Mouse (Mus musculus): ENCODE data around the gene Gal3st4. TPM values are rescaled to one million over a fixed set of nuclear protein-coding genes. Genes with fewer than 3 reads are reported as not detected.

The Gal3st4 gene
- polyA plus RNA-seq, 1 experiment from 2014 or later: 1.6 TPM

DNA sequence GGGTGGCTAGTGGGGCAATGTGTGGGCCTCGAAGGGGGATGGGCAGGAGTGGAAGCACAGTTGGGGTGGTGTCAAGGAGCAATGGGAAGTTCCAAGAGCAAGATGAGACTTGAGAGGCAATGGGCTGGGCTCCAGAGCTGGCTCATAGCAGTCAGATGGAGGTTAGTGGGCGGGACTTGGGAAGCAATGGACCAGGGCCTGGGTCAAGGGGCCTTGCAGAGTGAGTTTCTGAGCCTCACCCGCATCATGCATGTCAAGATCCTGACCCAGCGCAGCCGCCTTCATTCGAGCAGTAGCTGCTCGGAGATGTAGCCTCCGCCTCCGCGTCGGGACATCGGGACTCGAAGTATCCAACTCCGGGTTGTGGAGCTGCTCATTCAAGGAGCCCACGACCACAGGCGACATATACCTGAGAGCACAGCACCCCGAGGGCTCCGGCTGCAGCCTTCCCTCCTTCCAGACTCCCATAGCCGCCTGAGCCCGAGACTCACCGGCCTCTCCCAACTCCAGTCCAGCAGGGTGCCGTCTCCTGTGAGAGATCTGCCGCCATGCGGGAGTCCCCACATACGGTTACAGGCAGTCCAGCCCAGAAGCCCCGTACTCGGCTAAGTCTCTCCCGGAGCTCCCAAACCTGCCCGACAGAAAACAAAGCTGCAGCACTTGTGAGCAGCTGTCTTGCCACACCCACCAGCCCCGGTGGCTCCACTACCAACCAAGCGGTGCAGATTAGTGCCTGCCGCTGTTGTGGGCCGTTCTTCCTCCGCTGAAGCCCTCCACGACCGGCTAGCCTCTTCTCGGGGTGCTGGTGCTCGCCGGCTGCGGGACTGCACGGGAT is 2.8 kb upstream of the Gal3st4 start:
- H3K4me1 ChIP-seq: peaks cover 56% of the 10 kb centered on the region
- H3K9me3 ChIP-seq: no peaks in the 10 kb centered on the region
- peaks cover 38% of the 10 kb centered on the region; the same call in 1 of the 2 replicates for H3K27me3 ChIP-seq (ENCODE audit: insufficient read depth, poor library complexity, severe bottlenecking)
- peak; percentile 76 for DNase-seq (ENCODE audit: low spot score)
- H3K4me3 ChIP-seq: peak overlapping the region; percentile 45
- WGBS: 24% methylated on average over 41 of the region's 41 CpGs
- peaks cover 24% of the 10 kb centered on the region for H3K36me3 ChIP-seq
- peak overlapping the region; percentile 37; the same call in 1 of the 2 replicates for H3K27ac ChIP-seq

DNA sequence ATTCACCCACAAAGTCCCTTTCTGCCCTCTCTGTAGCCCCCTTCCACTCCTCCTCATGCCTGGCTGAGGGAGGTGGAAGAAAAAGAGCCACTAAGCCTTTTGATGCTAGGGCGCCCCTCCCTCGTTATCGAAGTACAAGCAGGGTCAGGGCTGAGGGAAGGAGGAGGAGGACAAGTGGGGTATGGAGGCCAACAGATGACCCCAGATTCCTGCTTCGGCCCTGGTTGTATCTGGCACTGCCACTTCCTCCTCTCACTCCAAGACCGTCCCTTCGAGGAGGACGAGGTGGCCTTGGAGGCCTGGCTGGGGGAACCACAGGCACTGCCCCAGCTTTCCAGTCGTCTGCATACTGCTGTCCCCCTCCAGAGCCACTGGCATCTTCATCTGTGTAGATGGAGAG is 1.5 kb upstream of the Gal3st4 start:
- no peaks in the 10 kb centered on the region for H3K9me3 ChIP-seq
- peaks cover 24% of the 10 kb centered on the region for H3K36me3 ChIP-seq
- 79% methylated on average over 8 of the region's 8 CpGs for WGBS
- no peak overlapping the region for H3K4me3 ChIP-seq
- H3K27ac ChIP-seq: no peak overlapping the region
- peak; percentile 64 for DNase-seq (ENCODE audit: low spot score)
- peaks cover 38% of the 10 kb centered on the region; the same call in 1 of the 2 replicates for H3K27me3 ChIP-seq (ENCODE audit: insufficient read depth, poor library complexity, severe bottlenecking)
- H3K4me1 ChIP-seq: peaks cover 49% of the 10 kb centered on the region

DNA sequence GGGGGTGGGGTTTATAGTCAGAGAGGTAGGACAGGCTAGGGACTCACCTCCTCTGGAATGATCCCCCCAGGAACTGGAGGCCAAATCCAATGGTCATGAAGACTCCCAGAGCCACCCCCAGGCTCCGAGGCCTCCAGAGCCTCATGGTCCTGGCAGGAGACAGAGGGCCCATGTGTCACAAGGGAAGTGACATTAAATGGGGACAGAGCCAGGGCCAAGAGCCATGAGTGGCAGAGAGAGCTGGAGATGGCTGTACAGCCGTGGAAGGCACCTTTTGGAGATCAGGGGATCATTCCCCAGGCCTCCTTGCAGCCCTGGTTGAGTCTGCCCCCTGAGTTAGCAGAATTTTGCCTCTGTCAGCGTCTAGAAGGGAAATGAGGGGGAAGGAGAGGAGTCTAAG is 1.4 kb downstream of the Gal3st4 start:
- H3K36me3 ChIP-seq: peaks cover 8% of the 10 kb centered on the region

DNA sequence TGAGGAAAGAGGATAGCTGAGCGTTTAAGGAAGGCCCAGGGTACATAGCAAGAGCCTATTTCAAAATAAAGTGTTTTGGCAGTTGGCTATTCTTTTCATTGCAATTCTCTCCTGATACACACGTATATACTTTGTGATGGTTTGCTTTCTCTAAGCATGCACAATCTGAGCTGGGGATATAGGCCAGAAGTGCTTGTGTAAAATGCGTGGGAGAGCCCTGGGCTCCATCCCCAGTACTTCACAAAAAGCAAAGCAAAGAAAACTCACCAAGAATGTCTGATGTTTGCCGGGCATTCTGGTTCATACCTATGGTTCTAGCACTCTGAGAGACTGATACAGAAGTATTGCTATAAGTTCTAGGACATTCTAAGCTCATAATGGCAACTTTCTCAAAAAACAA is 3.7 kb downstream of the Gal3st4 start:
- H3K4me1 ChIP-seq: peaks cover 25% of the 10 kb centered on the region
- H3K36me3 ChIP-seq: peaks cover 11% of the 10 kb centered on the region
- no peak overlapping the region for H3K4me3 ChIP-seq
- peaks cover 22% of the 10 kb centered on the region; the same call in 1 of the 2 replicates for H3K27me3 ChIP-seq (ENCODE audit: insufficient read depth, poor library complexity, severe bottlenecking)
- 67% methylated on average over 4 of the region's 4 CpGs for WGBS
- H3K27ac ChIP-seq: no peak overlapping the region
- H3K9me3 ChIP-seq: no peaks in the 10 kb centered on the region
- peak; percentile 42 for DNase-seq (ENCODE audit: low spot score)

More for the DNA sequence above, 1.4 kb downstream of the Gal3st4 start:
- H3K27me3 ChIP-seq (ENCODE audit: insufficient read depth, poor library complexity, severe bottlenecking): peaks cover 31% of the 10 kb centered on the region; the same call in 1 of the 2 replicates
- no peak overlapping the region for H3K4me3 ChIP-seq
- 59% methylated on average over 3 of the region's 3 CpGs for WGBS
- H3K9me3 ChIP-seq: no peaks in the 10 kb centered on the region
- H3K27ac ChIP-seq: no peak overlapping the region
- no peak for DNase-seq (ENCODE audit: low spot score)
- peaks cover 32% of the 10 kb centered on the region for H3K4me1 ChIP-seq

DNA sequence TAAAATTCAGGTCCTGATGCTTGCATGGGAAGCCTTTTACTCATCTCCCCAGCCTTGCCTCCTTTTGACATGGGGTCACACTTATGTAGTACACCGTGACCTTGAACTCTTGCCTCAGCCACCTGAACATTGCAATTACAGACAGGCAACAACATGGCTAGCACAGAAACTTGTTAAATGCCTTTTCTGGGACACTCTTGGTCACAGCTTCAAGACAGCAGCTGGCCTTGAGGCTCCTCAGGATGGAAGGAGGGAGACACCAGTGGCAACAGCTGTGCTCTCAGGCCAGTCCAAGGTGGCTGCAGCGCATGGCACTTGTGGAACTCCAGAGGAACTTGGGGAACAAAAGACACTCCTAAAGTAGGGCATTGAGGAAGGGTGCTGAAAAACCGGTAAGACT is 5.5 kb downstream of the Gal3st4 start:
- 83% methylated on average over 3 of the region's 3 CpGs for WGBS
- Histone ChIP-seq H3K36me3 (peaks cover 13% of the 10 kb centered on the region), H3K4me3 (no peak overlapping the region), H3K27me3 (ENCODE audit: insufficient read depth, poor library complexity, severe bottlenecking) (peaks cover 11% of the 10 kb centered on the region; the same call in 1 of the 2 replicates), H3K9me3 (no peaks in the 10 kb centered on the region), H3K4me1 (peaks cover 32% of the 10 kb centered on the region), H3K27ac (no peak overlapping the region)
- DNase-seq (ENCODE audit: low spot score): peak; percentile 63

DNA sequence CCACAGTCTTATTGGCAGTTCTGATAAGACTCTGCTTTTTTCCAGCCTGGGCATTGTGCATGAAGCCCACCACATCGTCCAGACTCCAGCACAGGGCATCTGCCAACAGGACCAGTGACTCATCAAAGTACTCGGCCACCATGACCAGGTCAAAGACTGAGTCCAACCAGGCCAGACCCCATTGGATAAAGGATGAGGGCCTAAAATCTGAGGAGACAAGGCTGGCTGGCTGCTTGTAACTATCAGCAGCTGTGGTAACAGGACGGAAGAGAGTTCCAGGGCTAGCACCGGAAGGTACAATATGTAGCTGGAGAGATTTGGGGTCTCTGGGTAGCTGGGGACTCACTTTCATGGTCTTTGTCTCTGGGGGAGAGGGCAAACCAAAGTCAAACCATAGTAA is 6.9 kb downstream of the Gal3st4 start:
- Histone ChIP-seq H3K4me1 (peaks cover 35% of the 10 kb centered on the region), H3K36me3 (peaks cover 27% of the 10 kb centered on the region), H3K27ac (no peak overlapping the region), H3K9me3 (no peaks in the 10 kb centered on the region), H3K27me3 (ENCODE audit: insufficient read depth, poor library complexity, severe bottlenecking) (no peaks in the 10 kb centered on the region), H3K4me3 (no peak overlapping the region)
- 90% methylated on average over 4 of the region's 4 CpGs for WGBS
- peak; percentile 69 for DNase-seq (ENCODE audit: low spot score)

DNA sequence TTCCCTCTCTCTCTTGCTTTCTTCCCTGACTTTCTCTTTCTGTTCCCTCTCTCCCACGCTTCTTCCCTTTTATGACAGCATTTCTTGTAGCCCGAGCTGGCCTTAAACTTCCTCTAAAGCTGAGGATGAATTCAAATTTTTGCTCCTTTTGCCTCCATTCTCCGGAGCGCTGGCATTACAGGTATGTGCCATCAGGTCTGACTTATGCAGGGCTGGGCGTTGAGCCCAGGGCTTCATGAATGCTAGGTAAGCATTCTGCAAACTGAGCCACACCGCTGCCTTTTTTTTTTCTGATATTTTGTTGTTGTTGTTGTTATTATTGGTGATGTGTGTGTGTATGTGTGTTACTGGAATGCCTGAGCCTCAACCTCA is 8.4 kb downstream of the Gal3st4 start:
- DNase-seq (ENCODE audit: low spot score): no peak
- peaks cover 42% of the 10 kb centered on the region for H3K36me3 ChIP-seq
- no peaks in the 10 kb centered on the region for H3K27me3 ChIP-seq (ENCODE audit: insufficient read depth, poor library complexity, severe bottlenecking)
- 15% methylated on average over 6 of the region's 6 CpGs for WGBS
- peak overlapping the region; percentile 94 for H3K4me3 ChIP-seq
- H3K27ac ChIP-seq: peak overlapping the region; percentile 95
- H3K9me3 ChIP-seq: no peaks in the 10 kb centered on the region
- H3K4me1 ChIP-seq: peaks cover 50% of the 10 kb centered on the region

DNA sequence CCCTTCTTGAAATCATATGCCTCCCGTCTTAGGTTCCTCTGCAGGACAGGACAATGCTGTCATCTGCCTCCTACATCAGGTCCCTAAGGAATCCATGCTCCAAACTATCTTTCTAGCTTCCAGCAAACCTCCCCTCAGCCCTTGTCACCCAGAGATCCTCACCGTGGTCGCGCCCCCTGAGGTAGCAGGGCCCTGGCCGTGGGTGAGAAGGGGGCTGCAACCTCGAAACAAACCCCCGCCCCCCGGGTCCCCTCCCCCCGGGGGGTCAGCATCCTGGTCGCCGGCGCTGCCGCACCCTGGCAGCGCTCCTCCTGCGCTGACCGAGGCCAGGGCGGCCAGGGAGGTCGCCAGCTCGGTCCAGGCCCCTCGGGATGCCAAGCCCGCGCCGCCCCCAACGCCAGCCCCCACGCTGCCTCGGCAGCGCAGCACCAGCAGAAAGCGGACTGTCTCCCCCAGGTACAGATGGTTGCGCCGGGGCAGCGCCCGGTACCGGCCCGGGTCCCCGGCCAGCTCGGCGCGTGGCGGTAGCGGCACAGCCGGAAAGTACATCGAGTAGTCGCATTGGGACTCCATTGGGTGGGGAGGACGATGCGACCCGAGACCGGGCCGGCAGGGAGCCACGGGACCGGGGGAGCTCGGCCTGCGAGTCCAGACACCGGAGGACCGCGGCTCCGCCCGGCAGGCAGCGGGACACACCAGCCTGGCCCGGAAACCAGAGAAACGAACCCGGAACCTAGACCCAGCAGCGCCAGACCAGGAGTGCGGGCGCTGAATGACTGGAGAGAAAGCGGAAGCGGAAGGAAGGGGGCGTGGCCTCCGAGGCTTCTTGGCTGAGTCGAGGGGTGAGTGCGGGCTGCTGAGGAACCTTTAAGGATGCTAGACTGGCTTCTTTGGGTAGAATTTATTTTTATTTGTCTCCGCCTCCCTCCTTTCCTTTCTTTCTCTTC is 9.1 kb downstream of the Gal3st4 start, which contains the start of gene BC037034:
Gene BC037034, minus strand, starts transcription at position 774 of the 947 bp plus-strand sequence.
- Histone ChIP-seq H3K36me3 (peaks cover 46% of the 10 kb centered on the region), H3K4me1 (peaks cover 57% of the 10 kb centered on the region), H3K9me3 (no peaks in the 10 kb centered on the region), H3K27me3 (ENCODE audit: insufficient read depth, poor library complexity, severe bottlenecking) (no peaks in the 10 kb centered on the region), H3K4me3 (peak within 1 kb of the TSS; percentile 94), H3K27ac (peak within 1 kb of the TSS; percentile 95)
- under 1% methylated on average over 71 of the region's 71 CpGs for WGBS
- peak; percentile 94 for DNase-seq (ENCODE audit: low spot score)

DNA sequence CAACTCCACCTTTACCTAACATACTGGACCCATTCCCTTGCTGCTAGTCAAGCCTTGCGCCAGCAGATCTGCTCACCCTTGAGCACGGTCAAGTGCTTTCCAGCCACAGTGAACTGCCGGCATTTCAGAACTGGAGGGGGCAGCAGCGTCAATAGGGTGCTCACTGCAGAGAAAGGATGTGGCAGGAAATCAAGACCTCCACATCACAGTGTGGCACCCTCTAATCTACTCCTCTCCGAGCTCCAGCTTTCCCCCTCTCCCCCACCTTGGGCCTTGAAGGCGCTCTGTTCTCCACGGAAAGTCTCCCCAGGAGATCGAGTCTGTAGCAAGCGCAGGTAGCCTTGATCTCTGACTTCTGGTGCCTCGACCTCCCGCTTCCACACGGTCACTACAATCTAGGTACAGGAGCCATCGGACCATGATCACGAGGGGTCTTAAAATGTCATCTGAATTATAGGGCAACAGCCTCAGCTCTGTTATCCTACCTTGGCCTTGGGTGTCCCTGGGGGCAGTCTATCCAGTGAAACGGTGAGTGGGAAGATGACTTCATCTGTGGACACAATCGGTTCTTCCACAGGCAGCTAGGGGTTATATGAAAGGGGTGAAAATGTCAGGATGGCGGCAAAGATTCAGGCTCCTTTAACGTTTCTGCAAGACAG is 9.9 kb downstream of the Gal3st4 start:
- peaks cover 65% of the 10 kb centered on the region for H3K4me1 ChIP-seq
- peak overlapping the region; percentile 95; the same call in 1 of the 2 replicates for H3K27ac ChIP-seq
- 62% methylated on average over 18 of the region's 18 CpGs for WGBS
- H3K4me3 ChIP-seq: peak overlapping the region; percentile 94
- peaks cover 54% of the 10 kb centered on the region for H3K36me3 ChIP-seq
- DNase-seq (ENCODE audit: low spot score): no peak
- H3K27me3 ChIP-seq (ENCODE audit: insufficient read depth, poor library complexity, severe bottlenecking): no peaks in the 10 kb centered on the region
- no peaks in the 10 kb centered on the region for H3K9me3 ChIP-seq

DNA sequence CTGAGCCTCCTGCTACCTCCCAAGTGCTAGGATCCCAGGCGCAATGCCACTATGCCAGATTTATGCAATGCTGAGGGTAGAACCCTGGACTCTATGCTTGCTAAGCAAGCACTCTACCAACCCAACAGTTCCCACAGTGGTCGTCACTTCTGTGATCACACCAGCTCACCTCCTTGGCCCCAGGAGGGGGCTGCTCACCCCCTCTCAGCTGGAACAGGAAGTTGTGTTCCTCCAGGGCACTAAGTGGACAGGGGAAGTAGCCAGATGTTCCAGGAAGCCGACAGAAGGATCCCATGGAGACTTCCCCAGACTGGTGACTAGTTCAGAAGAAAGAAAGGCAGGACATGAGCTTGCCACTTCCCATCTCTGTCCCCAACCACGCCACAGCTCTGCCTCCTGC is 10.6 kb downstream of the Gal3st4 start:
- Histone ChIP-seq H3K36me3 (peaks cover 54% of the 10 kb centered on the region), H3K9me3 (no peaks in the 10 kb centered on the region), H3K27me3 (ENCODE audit: insufficient read depth, poor library complexity, severe bottlenecking) (no peaks in the 10 kb centered on the region), H3K27ac (no peak overlapping the region), H3K4me3 (peak overlapping the region; percentile 94; the same call in 1 of the 2 replicates), H3K4me1 (peaks cover 65% of the 10 kb centered on the region)
- 65% methylated on average over 4 of the region's 4 CpGs for WGBS
- DNase-seq (ENCODE audit: low spot score): no peak

DNA sequence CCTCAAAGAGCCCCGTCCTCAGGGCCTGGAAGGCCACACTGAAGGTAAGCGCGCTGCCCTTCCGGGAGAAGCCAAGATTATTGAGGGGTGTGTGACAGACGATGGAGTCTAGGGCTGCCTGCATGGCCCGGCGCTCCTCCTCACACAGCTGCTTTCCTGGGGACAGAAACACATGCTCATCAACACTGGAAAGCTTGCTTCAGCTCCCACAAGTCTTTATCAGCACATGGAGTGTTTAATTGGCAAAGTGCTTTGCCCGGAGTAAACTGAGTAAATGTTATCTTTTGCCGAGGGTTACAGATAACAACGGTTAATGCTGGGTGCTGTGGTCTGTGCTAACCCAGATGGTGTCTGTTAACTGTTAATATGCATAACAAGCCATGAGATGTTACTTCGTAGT is 11.8 kb downstream of the Gal3st4 start:
- WGBS: 58% methylated on average over 11 of the region's 11 CpGs
- no peaks in the 10 kb centered on the region for H3K27me3 ChIP-seq (ENCODE audit: insufficient read depth, poor library complexity, severe bottlenecking)
- no peak for DNase-seq (ENCODE audit: low spot score)
- H3K36me3 ChIP-seq: peaks cover 51% of the 10 kb centered on the region
- peaks cover 71% of the 10 kb centered on the region for H3K4me1 ChIP-seq
- H3K9me3 ChIP-seq: no peaks in the 10 kb centered on the region
- H3K27ac ChIP-seq: peak overlapping the region; percentile 72
- 0 out of 2 replicates have a peak overlapping the region, but pooled peaks have one; percentile 8 for H3K4me3 ChIP-seq

DNA sequence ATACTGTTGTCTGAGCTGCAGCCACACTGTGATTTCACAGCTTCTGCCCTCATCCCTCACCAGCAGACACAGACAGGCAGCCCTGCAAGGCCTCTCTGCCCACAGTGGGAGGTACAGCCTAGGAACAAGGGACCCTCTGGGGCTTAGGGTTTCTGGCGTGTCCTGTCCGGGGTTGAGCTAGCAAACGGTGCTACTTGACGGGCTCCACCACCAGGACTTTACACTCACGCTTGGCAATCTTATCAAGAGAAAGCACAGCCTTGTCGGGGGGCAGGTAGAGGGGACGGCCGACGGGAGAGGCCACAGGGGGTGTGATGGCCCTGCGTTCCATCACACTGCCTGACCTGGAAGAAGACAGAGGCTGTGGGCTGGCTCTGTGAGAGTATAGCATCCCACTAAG is 12.6 kb downstream of the Gal3st4 start:
- H3K4me3 ChIP-seq: peak overlapping the region; percentile 8; the same call in 1 of the 2 replicates
- H3K4me1 ChIP-seq: peaks cover 72% of the 10 kb centered on the region
- WGBS: 35% methylated on average over 10 of the region's 10 CpGs
- H3K9me3 ChIP-seq: no peaks in the 10 kb centered on the region
- DNase-seq (ENCODE audit: low spot score): no peak
- peak overlapping the region; percentile 72 for H3K27ac ChIP-seq
- H3K36me3 ChIP-seq: peaks cover 44% of the 10 kb centered on the region
- H3K27me3 ChIP-seq (ENCODE audit: insufficient read depth, poor library complexity, severe bottlenecking): no peaks in the 10 kb centered on the region

All from heart, embryonic 10.5 days (tissue).